In the genomic region with DNA sequence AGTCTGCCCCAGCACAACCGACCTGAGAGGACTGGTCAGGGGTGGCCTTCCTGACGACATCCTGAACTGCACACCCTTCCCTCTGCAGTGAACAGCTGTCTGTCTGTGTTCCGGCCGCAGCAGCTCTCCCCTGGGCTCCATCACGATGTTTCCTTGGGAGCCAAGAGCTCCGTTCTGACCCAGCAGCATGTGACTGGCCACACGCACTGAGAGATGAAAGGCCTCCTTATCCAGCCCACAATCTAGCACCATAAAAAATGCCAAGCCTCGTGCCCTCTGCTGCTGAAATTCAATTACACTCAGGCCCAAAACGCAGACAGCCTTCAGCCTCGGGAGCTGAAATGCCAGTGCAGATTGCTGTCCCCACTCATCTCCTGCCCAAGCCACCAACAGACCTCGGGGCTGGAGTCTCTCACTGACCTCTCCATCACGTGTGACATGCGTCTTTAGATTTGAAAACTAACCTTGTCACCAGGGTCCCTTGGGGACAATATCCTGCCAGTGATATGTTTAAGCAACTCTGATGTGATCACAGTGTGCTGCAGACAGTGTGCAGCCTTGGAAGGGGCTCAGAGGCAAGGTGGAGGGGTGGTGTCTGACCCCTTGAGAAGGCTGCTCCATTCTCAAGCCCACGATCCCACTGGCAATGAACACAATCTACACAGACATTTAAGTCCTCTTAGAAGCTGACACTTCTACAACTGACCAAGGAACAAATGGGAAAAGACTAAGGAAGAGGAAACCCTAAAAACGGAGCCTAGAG, we compare ENCODE assay signal across 7 mouse cellular contexts. TPM values are rescaled to one million over a fixed set of nuclear protein-coding genes. Genes with fewer than 3 reads are reported as not detected.
DNase-seq lines count a peak whose midpoint lies in the region; ATAC-seq and TF ChIP-seq lines count a peak whose summit lies in the region.

No protein-coding gene starts in this region.

- H3K36me3 ChIP-seq in embryonic facial prominence, embryonic 13.5 days = peaks cover 12% of the 10 kb centered on the region
- H3K36me3 ChIP-seq in intestine, postnatal 0 days (ENCODE audit: control insufficient read depth, insufficient read depth) = peaks cover 12% of the 10 kb centered on the region

- H3K4me2 ChIP-seq in embryonic facial prominence, embryonic 13.5 days = no peak overlapping the region
- H3K4me2 ChIP-seq in intestine, postnatal 0 days (replicated peaks; ENCODE audit: low read depth) = 0 out of 2 replicates have a peak overlapping the region, but pooled peaks have one; percentile 9

- 46% methylated on average over 15 of the region's 15 CpGs for WGBS in embryonic facial prominence, embryonic 13.5 days
- 34% methylated on average over 15 of the region's 15 CpGs for WGBS in intestine, postnatal 0 days

- H3K27ac ChIP-seq in embryonic facial prominence, embryonic 13.5 days = 0 out of 2 replicates have a peak overlapping the region, but pooled peaks have one; percentile 3
- H3K27ac ChIP-seq in intestine, postnatal 0 days (ENCODE audit: low read depth, low read length) = peak overlapping the region; percentile 64

- ATAC-seq in embryonic facial prominence, embryonic 13.5 days (ENCODE audit: insufficient number of reproducible peaks, insufficient read depth, low FRiP score, low TSS enrichment, low read depth) = no peak
- peak; percentile 44; the same call in 1 of the 2 replicates for ATAC-seq in intestine, postnatal 0 days
- peak; percentile 31; the same call in 1 of the 2 replicates for ATAC-seq in megakaryocyte, adult 5-6 weeks (ENCODE audit: poor library complexity, severe bottlenecking)

- H3K4me1 ChIP-seq in embryonic facial prominence, embryonic 13.5 days = peaks cover 43% of the 10 kb centered on the region
- H3K4me1 ChIP-seq in intestine, postnatal 0 days (replicated peaks; ENCODE audit: control insufficient read depth, insufficient read depth, low read length) = peaks cover 11% of the 10 kb centered on the region; the same call in 1 of the 2 replicates

- no peak overlapping the region for H3K4me3 ChIP-seq in embryonic facial prominence, embryonic 13.5 days
- H3K4me3 ChIP-seq in intestine, postnatal 0 days (ENCODE audit: low read depth, low read length) = no peak overlapping the region

- no peaks in the 10 kb centered on the region for H3K27me3 ChIP-seq in embryonic facial prominence, embryonic 13.5 days
- H3K27me3 ChIP-seq in intestine, postnatal 0 days (replicated peaks; ENCODE audit: control insufficient read depth, insufficient read depth, low read length) = no peaks in the 10 kb centered on the region

- DNase-seq in left cerebral cortex, adult 9 months (ENCODE audit: low spot score in 2 of 2) = peak; percentile 31 to 54
- DNase-seq in left cerebral cortex, adult 11 months (ENCODE audit: low spot score) = no peak
- no peak for DNase-seq in thymus, postnatal 14 days
- DNase-seq in urinary bladder, postnatal 10 days (ENCODE audit: low spot score) = no peak

- peak overlapping the region; percentile 37; the same call in 1 of the 2 replicates for H3K9ac ChIP-seq in embryonic facial prominence, embryonic 13.5 days
- peak overlapping the region; percentile 34 for H3K9ac ChIP-seq in intestine, postnatal 0 days (ENCODE audit: low read depth, low read length)

- TF ChIP-seq CTCF in intestine, postnatal 0 days (IDR thresholded peaks at IDR 0.05; ENCODE audit: low read depth) = no peak

- H3K9me3 ChIP-seq in embryonic facial prominence, embryonic 13.5 days = no peaks in the 10 kb centered on the region
- no peaks in the 10 kb centered on the region for H3K9me3 ChIP-seq in intestine, postnatal 0 days (ENCODE audit: control insufficient read depth)

RNA-seq across cellular contexts. Expression of a gene that starts 41.0 kb away (rescaled TPM):
- 8.7 and 8.9 TPM in 2 replicates for polyA plus RNA-seq in embryonic facial prominence, embryonic 13.5 days (2015; fragmentation: Nextera tagmentation; extraction: Ambion mirVana)
- polyA plus RNA-seq in intestine, postnatal 0 days (2015; fragmentation: Nextera tagmentation; extraction: Ambion mirVana) = 17.1 and 19.3 TPM in 2 replicates
- 27.4 and 30.3 TPM in 2 replicates for total RNA-seq in megakaryocyte, adult 5-6 weeks (2015)
- 39.8 and 43.5 TPM in 2 replicates for total RNA-seq in megakaryocyte, adult 5-6 weeks (2017)

Comparison
In these comparisons a context has a peak if more than half of its experiments do, and no peak if none do; other contexts are left out.
1. DNase-seq: peak in left cerebral cortex, adult 9 months (2 of 2); none in left cerebral cortex, adult 11 months (single experiment), thymus, postnatal 14 days (single experiment) and urinary bladder, postnatal 10 days (single experiment).